Mouse (Mus musculus) kidney, adult 18-20 months (tissue): ENCODE results near the gene Mid1.
"Not testable (repeated sequence)": the region's sequence is repeated elsewhere in the genome, so short reads cannot be mapped to it uniquely, and the experiment has no call there.

Experiments
- DNase-seq: peaks from one replicate; pipeline ENCODE4 v3.0.0; 2021

Mid1 gene

GRCm38 (mm10) chrX:169989691-169990631, 305.0 kb downstream of the Mid1 start:
- peak; percentile 95 for DNase-seq

- peak; percentile 100 for DNase-seq
Measured at GRCm38 (mm10) chrX:169991128-169991873, 306.3 kb downstream of the Mid1 start.

- peak; percentile 26 for DNase-seq
Measured at GRCm38 (mm10) chrX:169992086-169992930, 307.3 kb downstream of the Mid1 start.

GRCm38 (mm10) chrX:169992951-169993547, 308.1 kb downstream of the Mid1 start:
- peak; percentile 27 for DNase-seq

- peak; percentile 64 for DNase-seq
Measured at GRCm38 (mm10) chrX:169994011-169994865, 309.2 kb downstream of the Mid1 start.

GRCm38 (mm10) chrX:169994866-169995711, 310.1 kb downstream of the Mid1 start:
- DNase-seq: peak; percentile 43

- peak; percentile 49 for DNase-seq
Measured at GRCm38 (mm10) chrX:169995909-169996521, 311.0 kb downstream of the Mid1 start.

- DNase-seq: peak; percentile 83
Measured at GRCm38 (mm10) chrX:169996926-169997325, 311.9 kb downstream of the Mid1 start.

GRCm38 (mm10) chrX:169997456-169997853, 312.5 kb downstream of the Mid1 start:
- DNase-seq: not testable (repeated sequence)

- peak; percentile 100 for DNase-seq
Measured at GRCm38 (mm10) chrX:169997854-169998456, 313.0 kb downstream of the Mid1 start.

- not testable (repeated sequence) for DNase-seq
Measured at GRCm38 (mm10) chrX:169998559-169999219, 313.7 kb downstream of the Mid1 start.

- peak; percentile 56 for DNase-seq
Measured at GRCm38 (mm10) chrX:169999226-169999883, 314.4 kb downstream of the Mid1 start.

GRCm38 (mm10) chrX:169999912-170000641, 315.1 kb downstream of the Mid1 start:
- DNase-seq: not testable (repeated sequence)

- DNase-seq: not testable (repeated sequence)
Measured at GRCm38 (mm10) chrX:170000642-170001387, 315.8 kb downstream of the Mid1 start.

GRCm38 (mm10) chrX:170001388-170001695, 316.3 kb downstream of the Mid1 start:
- DNase-seq: not testable (repeated sequence)

GRCm38 (mm10) chrX:170002510-170003197, 317.7 kb downstream of the Mid1 start:
- DNase-seq: not testable (repeated sequence)
